Mouse (Mus musculus): ENCODE measurements around the gene Apip.

Gene Apip

DNA sequence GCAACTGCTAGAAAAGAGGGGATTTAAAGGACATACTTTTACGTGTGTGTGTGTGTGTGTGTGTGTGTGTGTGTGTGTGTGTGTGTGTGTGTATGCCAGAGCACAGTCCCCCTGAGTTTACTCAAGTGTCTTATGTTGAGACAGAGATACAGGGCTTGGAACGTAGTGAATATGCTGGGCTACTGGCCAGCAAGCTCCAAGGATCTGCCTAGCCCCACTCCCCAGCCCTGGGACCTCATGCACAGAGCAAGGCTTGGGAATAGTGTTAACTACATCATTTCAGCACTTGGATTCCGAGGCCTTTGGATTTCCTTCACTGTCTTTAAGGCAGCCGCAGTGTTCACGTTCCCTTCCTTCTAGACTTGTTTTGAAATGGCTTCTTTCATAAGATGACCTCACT lies 29.1 kb downstream of the Apip start:
- no peak for DNase-seq (ENCODE audit: low read depth, low spot score)

DNA sequence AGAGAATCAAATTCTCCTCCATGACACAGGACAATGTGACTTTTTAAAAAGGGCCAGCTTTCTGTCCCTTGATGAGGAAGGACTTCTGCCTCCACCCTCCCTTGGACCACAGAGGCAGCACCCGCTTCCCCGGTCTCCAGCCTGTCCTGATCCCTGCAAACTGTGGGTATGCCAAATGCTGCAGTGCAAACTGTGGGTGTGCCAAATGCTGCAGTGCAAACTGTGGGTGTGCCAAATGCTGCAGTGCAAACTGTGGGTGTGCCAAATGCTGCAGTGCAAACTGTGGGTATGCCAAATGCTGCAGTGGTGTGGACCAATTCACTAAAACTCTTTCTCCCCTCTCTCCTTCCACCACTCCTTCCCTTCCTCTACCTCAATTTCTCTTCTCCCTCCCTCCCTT lies 32.7 kb downstream of the Apip start:
- no peak for DNase-seq (ENCODE audit: low read depth, low spot score)

DNA sequence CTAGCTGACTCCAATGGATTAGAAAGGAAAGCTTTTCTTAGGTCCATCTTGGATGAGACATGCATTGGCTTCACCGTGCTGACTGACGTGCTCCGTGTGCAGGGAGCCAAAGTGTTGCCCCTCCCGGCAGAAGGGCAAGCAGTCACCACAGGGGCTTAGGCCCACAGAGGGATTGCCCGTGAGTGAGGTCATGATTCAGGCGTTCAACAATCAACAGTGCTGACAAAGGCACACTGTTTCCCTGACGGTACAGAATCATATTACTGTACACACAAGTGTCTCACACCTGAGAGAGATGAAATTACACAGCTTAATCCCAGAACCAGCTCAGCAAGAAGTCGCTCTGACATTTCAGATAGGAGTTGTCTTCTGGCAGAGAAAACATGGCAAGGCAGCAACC lies 38.2 kb downstream of the Apip start:
- no peak for DNase-seq (ENCODE audit: low read depth, low spot score)

DNA sequence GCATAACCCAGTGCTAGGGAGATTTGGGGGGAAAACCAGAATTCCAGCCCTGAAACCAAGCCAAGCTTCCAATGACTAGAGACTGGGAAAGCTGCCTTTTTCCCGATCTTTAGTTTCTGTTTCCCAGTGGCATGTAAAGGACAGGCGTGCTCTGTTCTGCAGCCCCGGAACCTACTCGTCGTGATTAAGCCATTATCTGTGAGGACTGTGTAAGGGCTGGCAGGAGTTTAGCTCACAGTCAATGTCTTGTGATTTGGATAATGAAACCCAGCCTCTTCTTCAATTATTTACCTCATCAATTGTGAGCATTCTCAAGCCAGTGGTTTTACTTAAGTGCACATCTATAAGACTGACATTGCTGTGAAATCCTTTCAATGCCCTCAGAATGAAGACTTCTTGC lies 43.7 kb downstream of the Apip start:
- DNase-seq (ENCODE audit: low read depth, low spot score), result peak; percentile 48

DNA sequence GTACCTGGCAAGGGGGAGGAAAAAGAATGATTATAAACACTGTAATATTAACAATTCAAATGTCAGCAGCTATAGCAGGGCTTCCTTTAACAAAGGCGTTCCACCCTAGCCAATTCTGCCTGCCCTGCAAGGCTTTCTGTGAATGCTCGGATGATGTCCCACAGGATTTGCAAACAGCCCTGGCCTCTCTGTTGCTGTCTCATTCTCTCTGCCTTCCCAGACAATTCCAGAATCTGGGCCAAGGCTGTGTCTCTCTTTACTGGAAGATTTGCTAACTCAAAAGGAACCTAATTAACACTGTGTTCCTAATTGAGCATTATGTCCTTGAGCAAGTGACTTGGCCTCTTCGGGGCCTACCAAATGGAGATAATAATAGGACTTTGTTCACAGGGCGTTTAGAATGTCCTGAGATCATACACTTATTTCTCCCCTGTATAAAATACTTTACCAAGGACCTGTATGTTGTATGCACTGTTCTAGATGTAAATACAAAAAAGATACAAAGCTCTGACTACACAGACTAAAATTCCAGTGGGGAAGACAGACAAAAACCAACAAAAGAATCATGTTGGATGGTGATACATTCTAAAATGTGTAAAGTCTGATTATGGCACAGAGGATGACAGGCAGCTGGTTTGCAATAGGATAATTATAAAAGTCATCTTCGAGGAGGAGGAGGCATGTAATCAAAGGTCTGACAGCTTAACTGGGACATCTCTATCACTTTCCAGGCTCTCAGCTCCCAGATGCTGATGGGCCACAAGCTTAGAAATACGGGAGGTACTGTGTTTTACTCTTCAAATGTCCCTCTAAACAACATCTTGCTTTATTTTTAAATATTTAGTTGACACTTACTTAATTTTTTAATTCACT lies 45.1 kb downstream of the Apip start:
- no peak for DNase-seq (ENCODE audit: low read depth, low spot score)

DNA sequence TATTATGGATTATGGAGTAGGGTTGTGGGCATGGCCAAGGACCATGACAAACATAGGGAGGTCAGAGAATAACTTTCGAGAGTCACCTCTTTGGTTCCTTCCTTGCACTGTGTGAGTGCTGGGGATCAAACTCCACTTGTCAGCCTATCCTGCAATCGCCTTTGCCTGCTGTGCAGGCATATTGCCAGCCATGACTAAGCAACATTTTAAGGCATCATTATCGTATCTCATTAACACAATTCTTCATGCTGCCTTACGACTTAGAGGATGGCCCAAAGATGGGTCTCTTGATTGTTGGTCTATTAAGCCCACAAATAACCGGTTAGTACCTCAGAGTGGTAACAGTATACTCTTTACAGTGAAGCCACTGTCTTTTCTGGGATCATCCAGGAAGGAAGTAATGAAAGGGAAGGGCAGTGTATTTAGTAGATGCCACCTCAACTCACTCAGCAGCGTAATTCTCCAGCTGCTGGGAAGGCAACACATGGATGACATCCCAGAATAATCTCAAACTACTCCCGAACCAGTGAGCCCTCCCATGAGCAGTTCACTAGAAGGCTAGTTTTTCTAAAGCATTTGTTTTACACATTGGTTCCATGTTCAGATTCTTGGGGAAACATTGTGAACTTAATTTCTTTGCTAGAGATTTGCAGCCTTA lies 45.9 kb downstream of the Apip start:
- no peak for DNase-seq (ENCODE audit: low read depth, low spot score)

DNA sequence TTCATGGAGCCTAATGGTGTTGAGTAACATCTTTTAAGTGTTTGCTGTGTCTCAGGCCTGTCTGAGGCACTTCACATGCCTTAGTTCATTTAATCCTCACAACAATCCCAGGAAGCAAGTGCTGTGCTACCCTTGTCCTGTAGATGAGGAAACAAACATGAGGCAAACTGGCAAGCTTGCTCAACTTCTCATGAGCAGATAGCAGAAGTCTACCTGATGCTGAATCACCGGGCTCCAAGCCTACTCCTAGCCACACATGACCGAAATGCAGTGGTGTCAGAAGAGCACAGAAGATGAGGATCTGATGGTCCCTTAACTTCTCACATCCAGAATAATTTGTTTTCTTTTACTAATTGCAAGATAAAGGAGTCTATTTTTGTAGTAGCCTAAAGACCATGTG lies 56.2 kb downstream of the Apip start:
- DNase-seq (ENCODE audit: low read depth, low spot score), result no peak

DNA sequence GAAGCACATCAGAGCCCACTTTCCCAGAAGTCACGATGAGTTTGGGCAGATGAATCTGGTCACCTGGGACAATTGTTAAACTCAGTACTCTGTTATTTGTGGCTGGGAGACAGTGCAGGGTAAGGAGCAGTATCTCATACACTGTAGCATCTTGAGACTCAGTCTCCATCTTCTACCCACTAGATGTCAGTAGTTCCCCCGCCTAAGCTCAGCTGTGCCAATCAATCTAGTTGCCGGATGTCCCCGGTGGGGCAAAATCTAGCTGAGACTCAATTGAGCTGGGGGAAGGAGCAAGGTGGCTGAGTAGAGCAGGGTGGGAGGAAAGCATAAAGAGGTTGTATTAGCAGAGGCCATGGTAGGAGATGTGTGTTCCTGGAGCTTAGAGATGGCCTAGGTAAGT lies 57.7 kb downstream of the Apip start:
- no peak for DNase-seq (ENCODE audit: low read depth, low spot score)

DNA sequence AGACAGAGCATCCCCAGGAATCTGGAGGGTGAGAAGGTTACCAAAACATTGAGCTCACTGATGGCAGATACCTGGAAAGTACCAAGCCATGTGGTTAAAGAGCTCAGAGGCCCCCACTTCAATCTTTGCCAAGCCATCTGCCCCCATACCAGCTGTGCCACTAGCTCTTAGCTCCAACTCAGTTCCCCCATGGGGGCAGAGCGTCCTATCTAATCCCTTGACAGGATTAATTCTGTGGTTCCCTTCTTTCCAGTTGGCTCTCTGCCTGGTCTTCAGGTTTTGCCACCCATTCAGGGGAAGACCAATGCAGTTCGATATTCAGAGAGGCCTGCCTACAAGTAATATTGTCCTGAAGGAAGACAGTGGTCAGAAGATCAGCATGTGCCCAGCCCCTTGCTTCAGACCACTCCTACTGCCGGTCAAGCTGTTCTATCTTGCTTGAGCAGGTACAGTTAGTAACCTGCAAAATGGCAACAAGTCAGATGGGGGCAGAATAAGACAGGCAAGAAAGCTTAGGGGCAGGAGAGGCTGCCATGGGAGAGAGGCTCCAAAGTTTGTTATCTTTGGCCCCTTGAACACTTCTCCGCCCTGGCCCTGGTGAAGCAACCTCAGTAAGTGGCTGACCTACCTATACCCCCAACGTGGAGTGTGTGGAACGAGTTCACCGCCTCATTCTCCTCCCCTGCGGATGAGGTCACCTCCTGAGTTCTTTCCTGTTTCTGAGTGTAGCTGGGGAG lies 65.2 kb downstream of the Apip start:
- DNase-seq (ENCODE audit: low read depth, low spot score), result no peak
